In genomic region chr13:29623636-29624239, GRCm38 (mm10) we compare ENCODE assay signal across 20 mouse cellular contexts.
DNase-seq lines count a peak whose midpoint lies in the region; ATAC-seq and TF ChIP-seq lines count a peak whose summit lies in the region.
"Had no signal": no experiment of that assay in that cellular context is flagged by ENCODE, and none has a peak within 500 bp of the region (broad histone marks: within the 10 kb centered on the region; RNA-seq: fewer than 3 reads in every experiment).

No protein-coding gene starts in this region.

- no peak for ATAC-seq in heart, embryonic 15.5 days (replicated peaks; ENCODE audit: insufficient number of reproducible peaks, insufficient read depth, low FRiP score, low read depth)
- no peak for ATAC-seq in liver, embryonic 14.5 days (ENCODE audit: insufficient read depth)
- ATAC-seq in megakaryocyte progenitor cell, adult 5-6 weeks (replicated peaks; ENCODE audit: poor library complexity) = peak; percentile 56
- ATAC-seq: forebrain, embryonic 14.5 days; hindbrain, embryonic 16.5 days; inflammation-experienced regulatory T-cells, adult 6 months had no signal

- H3K9ac ChIP-seq in heart, embryonic 15.5 days = no peak overlapping the region
- no peak overlapping the region for H3K9ac ChIP-seq in liver, embryonic 14.5 days (replicated peaks)
- H3K9ac ChIP-seq: embryonic facial prominence, embryonic 15.5 days; hindbrain, embryonic 12.5 days had no signal

- H3K27ac ChIP-seq in heart, embryonic 15.5 days = peak overlapping the region; percentile 34
- H3K27ac ChIP-seq in liver, embryonic 14.5 days = no peak overlapping the region
- H3K27ac ChIP-seq: embryonic facial prominence, embryonic 15.5 days; forebrain, embryonic 10.5 days; gastrocnemius, adult 2 months; hindbrain, embryonic 12.5 days had no signal

- TF ChIP-seq EP300 in liver, embryonic 14.5 days (IDR thresholded peaks at IDR 0.05; ENCODE audit: low read depth) = 0 out of 2 replicates have a peak, but pooled peaks have one; percentile 29

- no peaks in the 10 kb centered on the region for H3K27me3 ChIP-seq in heart, embryonic 15.5 days
- H3K27me3 ChIP-seq in liver, embryonic 14.5 days (ENCODE audit: control insufficient read depth, insufficient read depth, low read length) = no peaks in the 10 kb centered on the region
- H3K27me3 ChIP-seq: embryonic facial prominence, embryonic 15.5 days; hindbrain, embryonic 12.5 days had no signal

- H3K4me1 ChIP-seq in heart, embryonic 15.5 days (replicated peaks) = peaks cover 35% of the 10 kb centered on the region
- H3K4me1 ChIP-seq in liver, embryonic 14.5 days (replicated peaks; ENCODE audit: control insufficient read depth in 2 of 2, insufficient read depth in 2 of 2, low read length in 1 of 2) = no peaks in the 10 kb centered on the region

- 47% methylated on average over 1 of the region's 1 CpGs for WGBS in heart, embryonic 15.5 days
- 40% methylated on average over 1 of the region's 1 CpGs for WGBS in liver, embryonic 14.5 days (ENCODE audit: insufficient replicate concordance)

- DNase-seq in heart, adult 18-20 months = no peak
- DNase-seq in liver, embryonic 14.5 days (ENCODE audit: low read depth in 3 of 3, low spot score in 3 of 3) = no peak
- DNase-seq in liver = no peak
- DNase-seq in right cerebral cortex, postnatal 36 days (ENCODE audit: low spot score in 2 of 2) = no peak
- DNase-seq: adrenal gland, adult 8-10 months; adrenal gland, postnatal 36 days; cerebellum, adult 2 months; cerebellum, postnatal 10 days; embryo, embryonic 11 days; gastrocnemius, adult 2 months; gastrocnemius, postnatal 25 days had no signal

- no peaks in the 10 kb centered on the region for H3K36me3 ChIP-seq in heart, embryonic 15.5 days
- H3K36me3 ChIP-seq in liver, embryonic 14.5 days (replicated peaks; ENCODE audit: control insufficient read depth, insufficient read depth, low read depth) = no peaks in the 10 kb centered on the region
- H3K36me3 ChIP-seq: embryonic facial prominence, embryonic 15.5 days; forebrain, embryonic 10.5 days; hindbrain, embryonic 12.5 days had no signal

- no peak for TF ChIP-seq CTCF in liver, embryonic 14.5 days (IDR thresholded peaks at IDR 0.05; ENCODE audit: low read depth)

- H3K4me2 ChIP-seq in heart, embryonic 15.5 days = no peak overlapping the region
- H3K4me2 ChIP-seq in liver, embryonic 14.5 days (ENCODE audit: low read depth) = no peak overlapping the region
- H3K4me2 ChIP-seq: embryonic facial prominence, embryonic 15.5 days; hindbrain, embryonic 12.5 days had no signal

- no peak overlapping the region for H3K4me3 ChIP-seq in heart, embryonic 15.5 days
- H3K4me3 ChIP-seq in liver, embryonic 14.5 days (ENCODE audit: insufficient read depth in 1 of 2, low read depth in 2 of 2, low read length in 2 of 2) = no peak overlapping the region
- H3K4me3 ChIP-seq: embryonic facial prominence, embryonic 15.5 days; erythroblast, embryonic 14.5 days; forebrain, embryonic 10.5 days; gastrocnemius, adult 2 months; hindbrain, embryonic 12.5 days had no signal

- no peaks in the 10 kb centered on the region for H3K9me3 ChIP-seq in heart, embryonic 15.5 days (replicated peaks)
- H3K9me3 ChIP-seq in liver, embryonic 14.5 days (ENCODE audit: control insufficient read depth, low read length) = no peaks in the 10 kb centered on the region
- H3K9me3 ChIP-seq: embryonic facial prominence, embryonic 15.5 days; forebrain, embryonic 10.5 days; hindbrain, embryonic 12.5 days had no signal
